Mouse (Mus musculus) MEL (cell line): ENCODE data around the gene Snx3. TPM values are rescaled to one million over a fixed set of nuclear protein-coding genes. Genes with fewer than 3 reads are reported as not detected.
A peak's percentile ranks its signal among the peaks of the same experiment; 100 is the strongest.

Experiments used
- DNase-seq: peaks from one replicate; pipeline ENCODE4 v3.0.0; 2011; ENCODE audit warnings: low read depth, low spot score
- H3K27ac ChIP-seq: 2 replicates; pipeline ENCODE4 v1.5.1; 2012; ENCODE audit warnings: low read depth, mild to moderate bottlenecking, control low read depth, low read length, moderate library complexity; ENCODE audit not compliant: control insufficient read depth
- H3K27me3 ChIP-seq, 2 experiments: fragments of 150-350 bp in 1 of 2; sonication (generic) in 1 of 2; 2 replicates each; pipeline ENCODE4 v1.6.1; 2012; ENCODE audit warnings: low read length in 2 of 2, mild to moderate bottlenecking in 2 of 2, improper control_type of control experiment in 1 of 2, moderate library complexity in 1 of 2; ENCODE audit not compliant: insufficient read depth in 2 of 2, control insufficient read depth in 1 of 2
- H3K36me3 ChIP-seq, 2 experiments: 2 replicates each; pipeline ENCODE4 v1.6.1; 2012 to 2014; ENCODE audit warnings: low read length in 2 of 2, improper control_type of control experiment in 1 of 2, inconsistent platforms in 1 of 2, mild to moderate bottlenecking in 1 of 2; ENCODE audit not compliant: insufficient read depth in 2 of 2, control insufficient read depth in 1 of 2
- H3K4me1 ChIP-seq, 2 experiments: fragments of 150-350 bp in 1 of 2; sonication (generic) in 1 of 2; 2 replicates each; pipeline ENCODE4 v1.6.1; 2012; ENCODE audit warnings: low read length in 2 of 2, improper control_type of control experiment in 1 of 2, mild to moderate bottlenecking in 1 of 2; ENCODE audit not compliant: insufficient read depth in 2 of 2, control insufficient read depth in 1 of 2
- H3K4me3 ChIP-seq, 2 experiments: fragments of 150-350 bp in 1 of 2; sonication (generic) in 1 of 2; 2 replicates each; pipeline ENCODE4 v1.5.1; 2012; ENCODE audit warnings: low read depth in 2 of 2, low read length in 2 of 2, mild to moderate bottlenecking in 2 of 2, moderate library complexity in 2 of 2, control low read depth in 1 of 2, improper control_type of control experiment in 1 of 2; ENCODE audit not compliant: control insufficient read depth in 1 of 2, insufficient read depth in 1 of 2
- H3K79me2 ChIP-seq: 2 replicates; pipeline ENCODE4 v1.6.1; 2012; ENCODE audit warnings: mild to moderate bottlenecking, low read length, moderate library complexity; ENCODE audit not compliant: control insufficient read depth, poor library complexity, insufficient read depth
- H3K9ac ChIP-seq: 2 replicates; pipeline ENCODE4 v1.6.1; 2012; ENCODE audit warnings: low read depth, mild to moderate bottlenecking, control low read depth, low read length, moderate library complexity; ENCODE audit not compliant: control insufficient read depth, poor library complexity, severe bottlenecking
- H3K9me3 ChIP-seq: fragments of 150-350 bp; sonication (generic); replicated peaks from 2 replicates; pipeline ENCODE4 v1.6.1; 2012; ENCODE audit warnings: mild to moderate bottlenecking, low read length, improper control_type of control experiment, moderate library complexity; ENCODE audit not compliant: insufficient read depth
- BHLHE40 ChIP-seq: IDR thresholded peaks from 2 replicates; pipeline ENCODE4 v1.6.1; 2012; ENCODE audit warnings: low read depth, mild to moderate bottlenecking, inconsistent platforms, low read length, improper control_type of control experiment, borderline replicate concordance
- CTCF ChIP-seq, 3 experiments: IDR thresholded peaks in 2 of 3; conservative IDR thresholded peaks in 1 of 3; 2 replicates each; pipeline ENCODE4 v1.5.1; 2011 to 2012; ENCODE audit warnings: low read length in 3 of 3, low read depth in 2 of 3, mild to moderate bottlenecking in 2 of 3, improper control_type of control experiment in 1 of 3, inconsistent platforms in 1 of 3, mixed read lengths in 1 of 3, moderate library complexity in 1 of 3; ENCODE audit not compliant: control insufficient read depth in 1 of 3, insufficient read depth in 1 of 3, poor library complexity in 1 of 3, severe bottlenecking in 1 of 3
- E2F4 ChIP-seq: IDR thresholded peaks from 2 replicates; pipeline ENCODE4 v1.6.1; 2011; ENCODE audit warnings: low read depth, low read length, improper control_type of control experiment, borderline replicate concordance
- ETS1 ChIP-seq: IDR thresholded peaks from 2 replicates; pipeline ENCODE4 v1.6.1; 2012; ENCODE audit warnings: low read depth, mild to moderate bottlenecking, inconsistent platforms, low read length, improper control_type of control experiment, moderate library complexity
- GATA1 ChIP-seq: IDR thresholded peaks from 2 replicates; pipeline ENCODE4 v1.6.1; 2011; ENCODE audit warnings: low read depth, low read length, improper control_type of control experiment
- HCFC1 ChIP-seq: IDR thresholded peaks from 2 replicates; pipeline ENCODE4 v1.6.1; 2012; ENCODE audit warnings: low read depth, mild to moderate bottlenecking, inconsistent platforms, low read length, improper control_type of control experiment, moderate library complexity
- MAFK ChIP-seq: IDR thresholded peaks from 2 replicates; pipeline ENCODE4 v1.6.1; 2011; ENCODE audit warnings: low read depth, mild to moderate bottlenecking, low read length, improper control_type of control experiment, borderline replicate concordance
- MAZ ChIP-seq: IDR thresholded peaks from 2 replicates; pipeline ENCODE4 v1.6.1; 2012; ENCODE audit warnings: low read depth, mild to moderate bottlenecking, inconsistent platforms, low read length, improper control_type of control experiment
- MEF2A ChIP-seq: IDR thresholded peaks from 2 replicates; pipeline ENCODE4 v1.6.1; 2014; ENCODE audit warnings: low read depth, mild to moderate bottlenecking, inconsistent platforms, low read length, improper control_type of control experiment; ENCODE audit not compliant: poor library complexity, insufficient replicate concordance, severe bottlenecking; ENCODE audit errors: extremely low read depth
- MXI1 ChIP-seq: IDR thresholded peaks from 2 replicates; pipeline ENCODE4 v1.6.1; 2011; ENCODE audit warnings: mild to moderate bottlenecking, low read depth, low read length, improper control_type of control experiment
- NRF1 ChIP-seq: IDR thresholded peaks from 2 replicates; pipeline ENCODE4 v1.6.1; 2014; ENCODE audit warnings: low read depth, mild to moderate bottlenecking, inconsistent platforms, low read length, improper control_type of control experiment, moderate library complexity; ENCODE audit not compliant: poor library complexity, insufficient read depth, severe bottlenecking
- POLR2AphosphoS5 ChIP-seq: IDR thresholded peaks from 2 replicates; pipeline ENCODE4 v1.6.1; 2012; ENCODE audit warnings: low read depth, borderline replicate concordance, mild to moderate bottlenecking, inconsistent platforms, low read length, moderate library complexity, mixed read lengths
- RCOR1 ChIP-seq: IDR thresholded peaks from 2 replicates; pipeline ENCODE4 v1.6.1; 2012; ENCODE audit warnings: low read depth, mild to moderate bottlenecking, inconsistent platforms, low read length, improper control_type of control experiment
- TCF12 ChIP-seq: IDR thresholded peaks from 2 replicates; pipeline ENCODE4 v1.6.1; 2014; ENCODE audit warnings: low read depth, mild to moderate bottlenecking, inconsistent platforms, low read length, improper control_type of control experiment, moderate library complexity
- UBTF ChIP-seq: IDR thresholded peaks from 2 replicates; pipeline ENCODE4 v1.6.1; 2012; ENCODE audit warnings: low read depth, mild to moderate bottlenecking, inconsistent platforms, low read length, improper control_type of control experiment, moderate library complexity, borderline replicate concordance; ENCODE audit not compliant: insufficient read depth
- ZC3H11A ChIP-seq: IDR thresholded peaks from 2 replicates; pipeline ENCODE4 v1.6.1; 2012; ENCODE audit warnings: low read depth, mild to moderate bottlenecking, inconsistent platforms, low read length, improper control_type of control experiment
- ZKSCAN1 ChIP-seq: IDR thresholded peaks from 2 replicates; pipeline ENCODE4 v1.6.1; 2012; ENCODE audit warnings: low read depth, mild to moderate bottlenecking, inconsistent platforms, low read length, improper control_type of control experiment, moderate library complexity
- ZMIZ1 ChIP-seq: IDR thresholded peaks from 2 replicates; pipeline ENCODE4 v1.6.1; 2012; ENCODE audit warnings: low read depth, mild to moderate bottlenecking, inconsistent platforms, low read length, improper control_type of control experiment, moderate library complexity
- ZNF384 ChIP-seq: IDR thresholded peaks from 2 replicates; pipeline ENCODE4 v1.6.1; 2012; ENCODE audit warnings: low read depth, mild to moderate bottlenecking, inconsistent platforms, low read length, improper control_type of control experiment
- polyA plus RNA-seq, 2 experiments: library from polyadenylated mRNA; stranded (reverse) in 1 of 2; unstranded in 1 of 2; fragments of >175 nt in 1 of 2; fragments of >200 nt in 1 of 2; gene quantifications; 2 replicates each; pipeline versions ENCODE4 v1.2.1 to v1.2.4; 2012; ENCODE audit warnings: low replicate concordance in 2 of 2, low read depth in 1 of 2; ENCODE audit not compliant: insufficient read length in 2 of 2, insufficient read depth in 1 of 2, missing spikeins in 1 of 2
- total RNA-seq: library from RNA; depleted of rRNA; stranded (reverse); fragments of 300-350 nt; gene quantifications from 2 replicates; pipeline ENCODE4 v1.2.3, GENCODE M21; 2012

Gene Snx3
- total and polyA plus RNA-seq, 3 experiments = 107 to 320 TPM; not detected in 1

GRCm38 (mm10) chr10:42521315-42521981, 19.6 kb downstream of the Snx3 start (continued):
- TF ChIP-seq ZKSCAN1 (no peak), NRF1 (no peak), HCFC1 (no peak), ZC3H11A (no peak), UBTF (no peak), MXI1 (peak; percentile 96), MAFK (no peak), MAZ (no peak), ZNF384 (0 out of 2 replicates have a peak, but pooled peaks have one; percentile 23), CTCF (IDR thresholded peaks at IDR 0.05 in 2 of 3, conservative IDR thresholded peaks at IDR 0.05 in 1 of 3; ENCODE audit: control insufficient read depth in 1 of 3, insufficient read depth in 1 of 3, low read depth in 2 of 3, low read length in 3 of 3, poor library complexity in 1 of 3, severe bottlenecking in 1 of 3) (no peak), POLR2AphosphoS5 (no peak), ZMIZ1 (no peak), E2F4 (no peak), BHLHE40 (peak; percentile 97), MEF2A (no peak), TCF12 (peak; percentile 43; the same call in 1 of the 2 replicates), GATA1 (peak; percentile 65)

DNA sequence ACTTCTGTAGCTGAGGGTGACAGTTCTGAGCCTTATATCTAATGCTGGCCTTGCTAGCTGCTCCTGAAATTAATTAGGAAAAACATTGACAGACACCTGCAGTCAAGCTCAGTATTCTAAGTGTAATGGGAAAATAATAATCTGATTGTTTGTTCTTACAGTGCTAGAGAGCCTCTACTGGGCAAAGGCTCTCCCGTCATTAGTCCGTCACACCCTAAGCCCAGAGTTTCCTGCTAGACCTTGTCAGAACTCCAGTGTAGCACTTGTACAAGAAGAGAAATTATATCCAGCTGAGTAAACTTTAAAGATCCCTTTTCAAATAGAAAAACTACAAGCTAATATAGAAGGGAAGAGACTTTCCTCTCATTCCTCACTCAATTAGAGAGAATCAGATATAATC, 21.1 kb downstream of the Snx3 start:
- Histone ChIP-seq H3K27me3 (no peaks in the 10 kb centered on the region), H3K9ac (no peak overlapping the region), H3K4me3 (no peak overlapping the region), H3K9me3 (no peaks in the 10 kb centered on the region), H3K79me2 (peaks cover 20% of the 10 kb centered on the region), H3K4me1 (peaks cover 14 to 18% of the 10 kb centered on the region in 2 experiments), H3K27ac (no peak overlapping the region), H3K36me3 (peaks cover 22 to 36% of the 10 kb centered on the region in 2 experiments)
- DNase-seq = no peak
- TF ChIP-seq ETS1 = no peak
- TF ChIP-seq RCOR1 = no peak
